Mouse (Mus musculus) CD4-positive, CD25-positive, alpha-beta regulatory T cell, adult 4 months (primary cell): ENCODE results near the gene Cntnap5c. TPM values are rescaled to one million over a fixed set of nuclear protein-coding genes. Genes with fewer than 3 reads are reported as not detected.
"Not testable (repeated sequence)": the region's sequence is repeated elsewhere in the genome, so short reads cannot be mapped to it uniquely, and the experiment has no call there.

Source experiments
- ATAC-seq: one replicate; pipeline ENCODE4 v1.8.0; 2017
- polyA plus RNA-seq, 2 experiments: library from polyadenylated mRNA; unstranded; fragments of 100-300 nt; shearing (Covaris generic); gene quantifications; one replicate each; pipeline ENCODE4 v1.2.1; 2017

Cntnap5c gene
- polyA plus RNA-seq, result not detected

GRCm38 (mm10) chr17:57768622-57769610 lies at the start of gene Cntnap5c:
Gene Cntnap5c, plus strand, starts transcription at chr17:57769570.
- ATAC-seq, result no peak

- ATAC-seq, result no peak
Measured at GRCm38 (mm10) chr17:57742119-57742518, 27.3 kb upstream of the Cntnap5c start, which contains the start of gene Gm21834. Gene Gm21834, minus strand, starts transcription at chr17:57742219.

- ATAC-seq, result no peak
Measured at GRCm38 (mm10) chr17:57758033-57758432, 11.3 kb upstream of the Cntnap5c start.

- ATAC-seq, result no peak
Measured at GRCm38 (mm10) chr17:57767306-57767705, 2.1 kb upstream of the Cntnap5c start.

GRCm38 (mm10) chr17:57770904-57771303 lies 1.5 kb downstream of the Cntnap5c start:
- ATAC-seq, result no peak

- no peak for ATAC-seq
Measured at GRCm38 (mm10) chr17:57788161-57788799, 18.9 kb downstream of the Cntnap5c start.

GRCm38 (mm10) chr17:57795408-57795807 lies 26.0 kb downstream of the Cntnap5c start:
- ATAC-seq, result no peak

- no peak for ATAC-seq
Measured at GRCm38 (mm10) chr17:57796668-57797311, 27.4 kb downstream of the Cntnap5c start.

GRCm38 (mm10) chr17:57799414-57799985 lies 30.1 kb downstream of the Cntnap5c start:
- ATAC-seq, result no peak

- ATAC-seq, result no peak
Measured at GRCm38 (mm10) chr17:57801180-57801579, 31.8 kb downstream of the Cntnap5c start.

GRCm38 (mm10) chr17:57837090-57837971 lies 68.0 kb downstream of the Cntnap5c start:
- ATAC-seq, result no peak

GRCm38 (mm10) chr17:57855811-57856210 lies 86.4 kb downstream of the Cntnap5c start:
- ATAC-seq, result not testable (repeated sequence)

GRCm38 (mm10) chr17:57865996-57866395 lies 96.6 kb downstream of the Cntnap5c start:
- ATAC-seq, result no peak

GRCm38 (mm10) chr17:57887742-57888389 lies 118.5 kb downstream of the Cntnap5c start:
- no peak for ATAC-seq

GRCm38 (mm10) chr17:57911770-57912293 lies 142.5 kb downstream of the Cntnap5c start:
- ATAC-seq, result no peak

- ATAC-seq, result no peak
Measured at GRCm38 (mm10) chr17:57984230-57984629, 214.9 kb downstream of the Cntnap5c start.

GRCm38 (mm10) chr17:57988420-57988819 lies 219.1 kb downstream of the Cntnap5c start:
- ATAC-seq, result no peak

GRCm38 (mm10) chr17:57996461-57996860 lies 227.1 kb downstream of the Cntnap5c start:
- ATAC-seq, result no peak

- no peak for ATAC-seq
Measured at GRCm38 (mm10) chr17:57999080-57999479, 229.7 kb downstream of the Cntnap5c start.

- ATAC-seq, result no peak
Measured at GRCm38 (mm10) chr17:58002845-58003244, 233.5 kb downstream of the Cntnap5c start.

GRCm38 (mm10) chr17:58003322-58003721 lies 234.0 kb downstream of the Cntnap5c start:
- ATAC-seq, result no peak
